Mouse (Mus musculus) MEL (cell line): ENCODE results near the gene Atp8b2.

Experiments used
- CTCF ChIP-seq, 3 experiments: IDR thresholded peaks in 2 of 3; conservative IDR thresholded peaks in 1 of 3; 2 replicates each; pipeline ENCODE4 v1.5.1; 2011 to 2012; ENCODE audit warnings: low read length in 3 of 3, low read depth in 2 of 3, mild to moderate bottlenecking in 2 of 3, improper control_type of control experiment in 1 of 3, inconsistent platforms in 1 of 3, mixed read lengths in 1 of 3, moderate library complexity in 1 of 3; ENCODE audit not compliant: control insufficient read depth in 1 of 3, insufficient read depth in 1 of 3, poor library complexity in 1 of 3, severe bottlenecking in 1 of 3
- ELF1 ChIP-seq: IDR thresholded peaks from 2 replicates; pipeline ENCODE4 v1.6.1; 2014; ENCODE audit warnings: low read depth, mild to moderate bottlenecking, inconsistent platforms, low read length, improper control_type of control experiment, moderate library complexity
- EP300 ChIP-seq, 2 experiments: IDR thresholded peaks; 2 replicates each; pipeline ENCODE4 v1.6.1; 2011; ENCODE audit warnings: improper control_type of control experiment in 2 of 2, low read length in 2 of 2, low read depth in 1 of 2, mild to moderate bottlenecking in 1 of 2
- GATA1 ChIP-seq: IDR thresholded peaks from 2 replicates; pipeline ENCODE4 v1.6.1; 2011; ENCODE audit warnings: low read depth, low read length, improper control_type of control experiment
- MAX ChIP-seq: IDR thresholded peaks from 2 replicates; pipeline ENCODE4 v1.6.1; 2011; ENCODE audit warnings: low read length, improper control_type of control experiment
- MYC ChIP-seq: IDR thresholded peaks from 2 replicates; pipeline ENCODE4 v1.6.1; 2011; ENCODE audit warnings: low read depth, mild to moderate bottlenecking, low read length, improper control_type of control experiment, moderate library complexity
- POLR2AphosphoS2 ChIP-seq: IDR thresholded peaks from 2 replicates; pipeline ENCODE4 v1.6.1; 2011; ENCODE audit warnings: low read length, improper control_type of control experiment
- TAL1 ChIP-seq: IDR thresholded peaks from 2 replicates; pipeline ENCODE4 v1.6.1; 2012; ENCODE audit warnings: mild to moderate bottlenecking, inconsistent platforms, low read length, moderate library complexity, mixed read lengths
- TCF12 ChIP-seq: IDR thresholded peaks from 2 replicates; pipeline ENCODE4 v1.6.1; 2014; ENCODE audit warnings: low read depth, mild to moderate bottlenecking, inconsistent platforms, low read length, improper control_type of control experiment, moderate library complexity
- USF1 ChIP-seq: IDR thresholded peaks from 2 replicates; pipeline ENCODE4 v1.6.1; 2014; ENCODE audit warnings: low read depth, mild to moderate bottlenecking, inconsistent platforms, low read length, improper control_type of control experiment, moderate library complexity

DNA sequence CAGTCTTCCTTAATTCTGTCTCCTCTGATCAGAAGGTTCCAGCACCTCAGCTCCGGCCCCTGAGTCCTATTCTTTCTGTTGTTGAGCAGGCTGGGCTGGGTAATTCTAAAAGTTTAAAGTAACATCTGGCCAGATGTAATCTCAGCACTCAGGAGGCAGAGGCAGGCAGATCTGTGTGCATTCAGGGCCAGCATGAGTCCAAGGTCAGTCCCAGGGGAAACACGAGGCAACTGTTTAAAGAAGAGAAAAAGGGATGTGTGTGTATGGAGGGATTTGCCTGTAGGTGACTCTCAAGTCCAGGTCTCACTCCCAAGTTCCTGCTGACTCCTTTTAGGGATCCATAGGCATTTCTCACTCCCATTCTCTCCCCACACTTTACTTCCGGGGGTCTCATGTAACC, 55.5 kb downstream of the Atp8b2 start:
- TF ChIP-seq POLR2AphosphoS2 = no peak
- TF ChIP-seq CTCF (IDR thresholded peaks at IDR 0.05 in 2 of 3, conservative IDR thresholded peaks at IDR 0.05 in 1 of 3; ENCODE audit: control insufficient read depth in 1 of 3, insufficient read depth in 1 of 3, low read depth in 2 of 3, low read length in 3 of 3, poor library complexity in 1 of 3, severe bottlenecking in 1 of 3) = no peak
- no peak for TF ChIP-seq GATA1
- no peak for TF ChIP-seq EP300 (IDR thresholded peaks at IDR 0.05; ENCODE audit: low read depth in 1 of 2, low read length in 2 of 2)
- TF ChIP-seq TAL1 = no peak
- TF ChIP-seq USF1 = no peak
- TF ChIP-seq MYC = no peak
- TF ChIP-seq MAX = no peak
- no peak for TF ChIP-seq TCF12
- TF ChIP-seq ELF1 = no peak
